Mouse (Mus musculus): ENCODE measurements around the gene Dlx2.
A peak's percentile ranks its signal among the peaks of the same experiment; 100 is the strongest.

Gene Dlx2

DNA sequence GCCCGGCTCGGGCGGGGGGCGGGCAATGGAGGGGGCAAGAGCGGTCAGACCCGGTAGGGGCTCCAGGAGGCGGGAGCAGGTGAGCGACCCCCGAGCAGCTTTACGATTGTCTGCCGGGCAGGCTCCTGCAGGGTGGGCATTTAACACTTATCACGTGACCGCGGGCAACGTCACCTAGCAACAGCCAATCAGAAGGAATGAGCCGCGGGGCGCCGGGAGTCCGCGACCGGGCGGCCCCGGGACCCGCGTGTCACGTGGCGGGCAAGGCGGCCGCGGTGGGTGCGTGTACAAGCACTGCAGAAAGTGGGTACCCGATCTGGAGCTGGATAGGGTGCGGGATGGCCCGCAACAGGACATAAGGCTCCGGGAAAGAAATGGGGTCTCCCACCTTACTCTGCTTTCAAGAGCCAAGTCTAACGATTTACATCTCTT is at the start of gene Dlx2:
TSS of gene Dlx2 (minus strand) at position 115 of the 432 bp plus-strand sequence.
- DNase-seq = peak; percentile 41

DNA sequence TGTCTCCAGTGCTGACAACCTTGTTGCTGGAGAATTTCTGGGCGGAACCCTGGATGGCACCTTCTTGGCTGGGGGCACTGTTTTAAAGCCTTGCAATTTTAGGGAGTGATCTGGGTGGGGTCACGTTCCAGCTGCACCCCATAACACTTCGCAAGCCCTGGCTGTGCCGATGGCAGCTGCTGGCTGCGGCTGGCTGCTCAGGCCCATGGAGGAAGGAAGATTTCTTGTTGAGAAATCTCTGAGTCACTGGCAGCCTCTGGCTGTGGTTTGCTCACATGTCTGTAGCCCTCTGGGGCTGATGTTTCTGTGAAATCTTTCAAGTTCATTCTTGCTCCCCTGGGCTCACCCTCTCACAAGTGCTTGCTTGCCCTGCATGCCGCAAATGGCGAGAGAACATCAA is 47.9 kb upstream of the Dlx2 start:
- DNase-seq = no peak

DNA sequence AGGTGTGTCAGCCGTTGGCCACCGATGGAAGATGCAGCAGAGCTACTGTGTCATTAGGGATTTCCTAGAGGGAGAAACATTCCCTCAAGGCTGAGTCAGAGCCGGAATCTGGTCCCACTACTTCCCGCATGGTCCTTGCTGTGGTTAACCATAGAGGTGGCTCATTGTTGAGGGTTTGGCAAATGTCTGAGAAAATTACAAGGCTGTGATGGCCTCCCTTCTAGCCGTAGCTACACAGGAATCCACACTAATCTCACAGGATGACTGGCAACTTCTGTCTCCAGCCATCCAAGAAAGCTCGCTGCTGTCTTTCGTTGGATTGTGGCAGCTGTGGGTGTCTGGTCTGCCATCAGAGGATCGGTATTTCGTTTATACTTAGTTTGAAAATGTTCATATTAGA is 42.6 kb upstream of the Dlx2 start:
- no peak for DNase-seq

DNA sequence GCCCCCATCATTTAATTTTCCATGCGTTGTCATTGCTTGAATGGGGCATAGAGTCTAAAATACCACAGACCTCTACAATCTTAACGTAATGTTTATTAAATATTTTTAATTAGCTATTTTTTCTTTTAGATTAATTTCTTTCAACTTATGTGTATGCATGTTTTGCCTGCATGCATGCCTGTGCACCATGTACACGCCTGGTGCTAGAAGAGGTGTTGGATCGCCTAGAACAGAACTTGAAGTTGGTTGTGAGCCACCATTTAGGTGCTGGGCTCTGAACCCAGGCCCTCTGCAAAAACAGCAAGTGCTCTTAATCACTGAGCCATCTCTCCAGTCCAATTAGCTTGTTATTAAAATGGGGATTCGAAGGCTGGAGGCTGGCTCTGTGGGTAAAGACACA is 34.9 kb upstream of the Dlx2 start:
- DNase-seq = no peak

DNA sequence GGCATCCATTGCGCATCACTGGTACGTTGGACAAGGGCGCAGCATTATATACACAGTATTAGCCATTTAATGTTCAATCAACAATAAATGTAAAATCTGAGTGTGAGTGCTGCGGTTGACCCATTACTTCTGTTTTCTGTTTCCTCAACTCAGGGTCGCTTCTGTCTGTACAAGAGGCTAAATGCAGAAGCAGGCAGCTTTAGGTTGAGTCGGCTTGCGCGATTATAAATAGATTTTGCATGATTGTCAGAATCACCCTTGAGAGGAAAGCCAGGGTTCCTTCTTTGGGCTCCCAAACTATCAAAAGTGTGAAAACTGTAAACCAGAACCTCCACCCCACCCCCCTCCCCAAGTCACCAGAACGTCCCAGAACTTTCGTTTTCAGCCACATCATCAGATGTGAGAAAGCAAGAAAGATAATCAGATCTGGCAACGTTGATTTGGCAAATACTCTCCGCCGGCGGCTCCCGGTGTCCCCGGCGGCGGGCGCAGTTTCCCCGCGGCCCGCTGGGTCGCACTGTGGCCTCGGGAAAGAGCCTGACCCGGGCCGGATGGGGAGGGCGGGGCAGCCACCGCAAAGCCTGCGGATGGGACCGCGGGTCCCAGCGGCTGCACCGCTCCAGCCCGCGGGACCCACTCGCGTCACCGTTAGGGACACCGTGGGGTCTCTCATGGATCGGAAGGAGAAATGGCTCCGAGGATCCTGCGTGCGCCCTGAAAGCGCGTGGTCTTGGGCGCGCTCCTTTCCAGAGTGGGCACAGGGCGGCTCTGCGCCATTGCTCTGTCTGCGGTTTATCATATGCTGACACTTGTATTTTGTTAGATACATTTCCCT is 34.3 kb upstream of the Dlx2 start:
- DNase-seq = peak; percentile 81

DNA sequence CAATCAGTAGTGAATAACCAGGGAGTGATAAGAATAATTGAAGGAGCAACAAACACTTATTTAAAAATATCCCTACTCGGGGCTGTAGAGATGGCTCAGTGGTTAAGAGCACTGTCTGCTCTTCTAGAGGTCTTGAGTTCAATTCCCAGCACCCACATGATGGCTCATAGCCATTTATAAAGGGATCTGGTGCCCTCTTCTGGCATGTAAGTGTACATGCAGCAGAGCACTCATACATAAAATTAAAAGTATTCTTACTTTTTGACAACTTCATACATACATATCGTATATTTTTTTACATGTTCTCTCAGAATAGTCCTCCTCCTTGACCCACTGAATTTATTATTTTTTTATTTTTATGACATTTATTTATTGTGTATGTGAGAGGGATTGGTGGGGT is 30.5 kb upstream of the Dlx2 start:
- no peak for DNase-seq

DNA sequence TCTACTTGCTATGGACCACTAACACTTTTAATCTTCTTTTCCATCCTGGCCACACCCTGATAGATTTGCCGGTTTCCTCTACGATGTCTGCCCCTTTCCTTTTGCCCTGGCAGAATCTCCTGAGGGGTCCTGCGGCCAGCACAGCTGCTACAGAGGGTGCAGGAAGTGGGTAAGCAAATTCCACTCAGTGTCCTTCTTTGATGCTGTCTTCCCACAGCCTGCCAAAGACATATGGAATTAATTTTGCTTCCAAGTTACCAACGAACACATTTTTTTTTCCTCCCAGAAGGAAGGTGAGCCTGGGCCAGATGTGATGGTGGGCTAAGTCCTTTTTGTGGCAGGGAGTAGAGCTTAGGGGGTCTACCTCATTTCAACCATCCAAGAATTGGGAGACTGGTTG is 27.2 kb upstream of the Dlx2 start:
- DNase-seq = no peak

DNA sequence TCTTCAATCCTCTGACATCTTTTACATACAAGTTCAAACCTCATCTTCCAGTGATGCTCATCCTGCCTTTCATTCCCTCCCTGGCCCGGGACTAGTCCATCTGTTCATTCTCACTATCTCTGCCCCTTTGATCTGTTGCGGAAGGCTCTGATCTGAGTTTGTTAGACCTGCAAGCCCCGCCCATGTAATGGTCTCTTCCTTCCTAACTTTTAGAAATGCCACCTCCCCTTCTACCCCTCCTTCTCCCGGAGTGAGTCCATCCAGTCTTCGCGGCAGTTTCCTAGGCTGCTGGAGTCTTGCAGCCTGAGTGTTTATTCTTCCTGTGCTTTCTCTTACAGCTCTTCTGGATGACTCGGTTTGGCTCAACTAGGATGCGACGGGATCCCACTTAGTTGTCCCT is 19.9 kb upstream of the Dlx2 start:
- DNase-seq = no peak

DNA sequence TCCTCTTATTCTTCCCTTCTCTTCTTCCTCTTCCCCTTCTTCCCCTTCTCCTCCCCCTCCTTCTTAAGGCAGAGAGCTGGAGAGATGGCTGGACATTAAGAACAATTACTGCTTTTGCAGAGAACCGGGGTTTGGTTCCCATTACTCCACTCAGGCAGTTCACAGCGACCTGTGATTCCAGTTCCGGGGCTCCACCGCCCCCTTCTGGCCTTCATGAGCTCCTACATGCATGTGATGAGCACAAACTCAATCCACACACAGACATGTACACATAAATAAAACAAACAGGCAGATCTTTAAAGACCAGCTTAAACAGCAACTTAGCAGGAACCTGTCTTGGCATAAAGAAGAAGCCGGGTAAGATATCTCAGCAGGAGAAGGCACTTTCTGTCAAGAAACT is 9.5 kb upstream of the Dlx2 start:
- DNase-seq = no peak

DNA sequence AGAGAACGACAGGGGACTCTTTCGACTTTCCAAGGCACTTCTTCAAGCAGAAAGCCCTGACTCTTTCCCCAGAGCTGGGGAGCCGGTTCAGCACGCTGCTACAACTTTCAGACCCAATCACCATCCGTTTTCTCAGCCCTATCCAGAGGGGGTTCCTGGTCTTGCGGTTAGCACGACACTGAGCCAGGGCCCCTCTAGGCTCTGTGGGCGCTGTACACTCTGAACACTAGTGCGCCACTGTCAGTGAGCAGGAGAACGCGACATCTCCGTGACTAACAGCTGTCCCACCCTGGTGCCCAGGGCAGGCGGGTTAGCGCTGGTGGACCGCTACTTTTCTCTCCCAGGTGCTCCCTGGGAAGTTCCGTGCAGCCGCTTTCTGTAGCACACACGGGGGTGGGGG is 5.2 kb upstream of the Dlx2 start:
- DNase-seq = no peak

DNA sequence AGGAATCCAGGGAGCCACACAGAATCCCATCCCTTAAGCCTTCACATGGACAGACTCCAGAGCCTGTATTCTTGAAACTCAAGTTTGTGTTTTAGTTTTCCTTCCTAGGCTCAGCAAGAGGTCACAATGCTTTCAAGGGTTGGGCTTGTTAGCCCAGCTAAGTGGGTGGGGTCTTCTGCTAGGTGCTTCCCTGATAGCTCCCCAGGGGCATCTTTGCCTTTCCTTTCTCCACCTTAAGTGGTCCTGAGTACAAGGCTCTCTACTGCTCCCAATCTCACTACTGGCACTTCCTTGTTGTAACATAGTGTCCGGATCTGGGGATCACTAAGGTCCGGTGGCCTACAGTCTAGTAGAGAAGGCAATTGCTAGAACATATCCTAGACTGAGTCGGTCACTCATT is 3.8 kb upstream of the Dlx2 start:
- DNase-seq = no peak

DNA sequence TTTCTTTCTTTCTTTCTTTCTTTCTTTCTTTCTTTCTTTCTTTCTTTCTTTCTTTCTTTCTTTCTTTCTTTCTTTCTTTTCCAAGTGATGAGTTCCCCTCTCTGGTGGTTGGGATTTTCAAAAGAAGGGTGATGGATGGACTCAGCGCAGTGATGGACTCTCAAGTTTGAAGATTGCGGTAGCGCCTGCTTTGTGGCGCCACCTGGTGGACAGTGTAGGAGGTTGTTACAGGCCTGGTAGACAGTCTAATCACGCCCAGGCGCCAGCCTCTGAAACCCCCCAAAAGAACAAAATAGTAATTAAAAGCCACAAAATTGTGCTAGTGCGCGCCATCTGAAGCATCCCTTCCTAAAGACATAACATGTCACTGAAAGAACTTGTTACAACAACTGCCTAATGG is 1.3 kb upstream of the Dlx2 start:
- DNase-seq = peak; percentile 87

DNA sequence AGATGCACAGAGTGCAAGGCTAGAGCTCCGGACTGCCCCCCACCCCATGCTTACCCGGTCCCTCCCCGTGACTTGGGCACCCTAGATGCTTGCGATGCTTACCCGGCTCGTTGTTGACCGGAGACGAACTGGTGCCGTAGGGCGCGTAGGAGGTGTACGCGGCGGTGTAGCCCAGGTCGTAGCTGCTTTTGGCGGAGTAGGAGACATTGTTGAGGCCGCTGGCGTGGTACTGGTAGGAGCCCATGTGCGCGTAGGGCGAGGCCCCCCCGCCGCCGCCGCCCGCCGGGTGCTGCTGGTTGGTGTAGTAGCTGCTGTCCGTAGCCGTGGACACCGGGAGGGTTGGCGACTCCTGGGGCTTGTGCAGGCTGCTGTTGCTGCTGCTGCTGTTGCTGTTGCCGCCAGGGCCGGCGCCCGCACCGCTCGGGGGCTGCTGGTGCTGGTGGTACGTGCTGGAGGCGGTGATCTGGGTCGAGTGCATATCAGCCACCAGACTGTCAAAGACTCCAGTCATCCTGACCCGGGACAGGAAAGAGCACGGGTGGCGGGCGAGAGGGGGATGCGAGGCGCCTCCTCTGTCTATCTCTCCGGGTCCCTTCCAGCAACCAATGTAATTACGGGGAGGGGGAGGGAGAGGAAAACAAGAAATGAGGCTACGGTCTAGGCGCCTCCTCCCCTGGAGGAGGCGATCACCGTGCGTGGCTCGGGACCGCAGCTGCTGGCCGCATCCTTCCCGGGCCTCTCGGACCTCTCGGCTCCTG is 493 bp downstream of the Dlx2 start:
- DNase-seq = peak; percentile 45

DNA sequence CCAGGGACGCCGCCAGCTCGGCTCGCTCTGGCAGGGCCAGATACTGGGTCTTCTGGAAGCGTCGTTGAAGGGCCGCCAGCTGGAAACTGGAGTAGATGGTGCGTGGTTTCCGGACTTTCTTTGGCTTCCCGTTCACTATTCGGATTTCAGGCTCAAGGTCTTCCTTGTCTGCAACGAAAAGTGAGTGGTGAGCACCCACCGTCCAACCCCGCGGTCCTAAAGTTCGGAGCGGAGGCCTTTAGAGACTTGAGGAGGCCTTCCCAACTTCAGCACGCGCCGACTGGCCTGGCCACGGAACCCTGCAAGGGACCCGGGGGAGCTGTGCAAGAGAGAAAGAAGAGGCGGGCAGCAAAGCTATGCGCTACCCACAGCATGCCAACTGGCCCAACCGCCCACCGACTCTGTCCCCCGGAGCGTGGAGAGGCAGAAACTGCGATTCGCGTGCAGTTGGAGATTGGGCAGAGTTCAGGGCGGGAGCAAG is 1.1 kb downstream of the Dlx2 start:
- peak; percentile 27 for DNase-seq

DNA sequence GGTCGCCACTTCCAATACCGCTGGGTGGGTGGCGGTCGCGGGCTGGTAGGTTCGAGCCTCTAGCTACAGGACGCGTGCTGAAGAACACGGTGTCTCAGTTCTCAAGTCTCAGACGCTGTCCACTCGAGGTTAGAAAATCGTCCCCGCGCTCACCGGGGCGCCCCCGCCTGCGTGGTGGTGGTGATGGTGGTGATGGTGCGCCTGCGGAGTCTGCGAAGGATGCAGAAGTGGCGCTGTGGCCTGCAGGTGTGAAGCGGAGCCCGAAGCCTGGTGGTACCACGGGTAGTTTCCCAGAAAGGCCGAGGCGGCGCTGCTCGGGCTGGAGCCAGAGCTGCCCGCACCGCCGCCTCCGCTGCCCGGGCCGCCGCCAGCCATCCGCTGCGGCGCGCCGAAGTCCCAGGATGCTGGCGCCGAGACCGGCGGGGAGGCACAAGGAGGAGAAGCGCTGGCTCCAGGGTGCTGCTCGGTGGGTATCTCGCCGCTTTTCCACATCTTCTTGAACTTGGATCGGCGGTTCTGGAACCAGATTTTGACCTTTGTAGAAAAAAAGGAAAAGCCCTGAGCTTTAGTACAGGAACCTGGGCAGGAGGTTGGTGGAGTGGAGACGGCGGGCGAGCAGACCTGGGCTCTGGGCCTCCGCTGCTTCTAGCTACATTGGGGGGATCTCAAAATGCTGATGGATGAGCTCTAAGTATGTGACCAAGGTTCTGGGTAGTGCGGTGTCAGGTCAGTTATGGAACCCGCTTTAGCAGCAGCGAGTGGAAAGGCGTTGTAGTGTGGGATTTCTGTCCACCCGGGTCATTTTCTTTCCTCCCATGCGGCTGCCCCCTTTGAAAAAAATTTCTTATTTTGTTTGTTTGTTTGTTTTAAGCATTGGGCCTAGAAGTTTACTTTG is 1.9 kb downstream of the Dlx2 start:
- DNase-seq = peak; percentile 51

DNA sequence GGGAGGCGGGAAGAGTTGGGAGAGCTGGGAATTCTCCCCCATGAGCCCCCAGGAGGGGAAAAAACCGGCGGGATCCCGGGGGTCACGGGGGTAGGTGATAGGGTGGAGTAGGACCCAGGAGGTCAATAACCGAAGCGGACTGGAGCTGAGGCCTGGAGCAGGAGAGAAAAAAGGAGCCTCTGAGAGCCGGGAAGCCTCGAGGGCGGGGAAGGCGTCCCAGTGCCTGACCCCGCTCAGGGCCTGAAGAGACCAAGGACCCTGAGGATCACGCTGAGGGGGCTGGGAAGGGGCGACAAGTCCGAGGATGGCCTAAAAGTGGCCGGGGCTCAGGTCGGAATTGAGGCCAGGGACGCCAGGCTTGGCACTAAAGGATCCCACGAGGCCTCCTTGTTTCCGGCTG is 2.6 kb downstream of the Dlx2 start:
- no peak for DNase-seq

DNA sequence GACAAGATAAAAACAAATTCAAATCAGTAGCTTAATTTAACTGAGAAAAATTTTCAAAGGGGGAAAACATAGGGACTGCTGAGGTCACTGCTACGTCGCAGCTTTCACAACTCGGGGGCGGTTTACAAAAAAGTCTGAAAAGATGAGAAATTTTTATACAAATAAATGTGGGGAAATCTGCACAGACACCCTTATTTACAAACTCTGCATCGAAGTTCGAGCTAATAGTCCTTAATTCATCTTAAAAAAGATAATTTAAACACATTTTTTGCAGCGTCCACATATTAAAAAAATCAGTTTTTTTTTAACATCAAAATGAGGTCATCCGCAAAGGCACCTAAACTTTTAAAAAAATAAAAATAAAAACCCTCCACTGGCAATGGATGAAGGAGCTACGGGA is 3.0 kb downstream of the Dlx2 start:
- no peak for DNase-seq

DNA sequence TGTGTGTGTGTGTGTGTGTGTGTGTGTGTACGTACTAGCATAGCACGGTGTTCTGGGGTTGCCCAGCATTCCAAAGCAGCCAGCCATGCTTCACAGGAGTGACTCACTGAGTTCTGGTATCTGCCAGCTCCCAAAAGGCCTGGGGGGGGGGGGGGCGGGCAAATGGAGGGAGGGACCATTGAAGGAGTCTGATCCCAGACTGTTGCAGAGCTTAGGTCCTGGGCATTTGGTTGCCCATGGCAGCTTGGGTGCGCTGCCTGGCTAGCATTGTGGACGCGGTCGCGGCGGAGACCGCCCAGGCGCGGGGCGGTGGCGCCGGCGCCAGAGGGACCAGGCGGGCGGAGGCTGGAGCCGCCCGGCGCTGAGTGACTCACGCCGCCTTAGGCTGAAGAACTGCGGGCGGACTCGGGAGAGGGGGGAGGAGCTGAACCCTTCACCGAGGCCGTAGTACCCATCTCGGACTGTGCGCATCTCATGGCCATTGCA is 3.7 kb downstream of the Dlx2 start:
- DNase-seq = peak; percentile 46

DNA sequence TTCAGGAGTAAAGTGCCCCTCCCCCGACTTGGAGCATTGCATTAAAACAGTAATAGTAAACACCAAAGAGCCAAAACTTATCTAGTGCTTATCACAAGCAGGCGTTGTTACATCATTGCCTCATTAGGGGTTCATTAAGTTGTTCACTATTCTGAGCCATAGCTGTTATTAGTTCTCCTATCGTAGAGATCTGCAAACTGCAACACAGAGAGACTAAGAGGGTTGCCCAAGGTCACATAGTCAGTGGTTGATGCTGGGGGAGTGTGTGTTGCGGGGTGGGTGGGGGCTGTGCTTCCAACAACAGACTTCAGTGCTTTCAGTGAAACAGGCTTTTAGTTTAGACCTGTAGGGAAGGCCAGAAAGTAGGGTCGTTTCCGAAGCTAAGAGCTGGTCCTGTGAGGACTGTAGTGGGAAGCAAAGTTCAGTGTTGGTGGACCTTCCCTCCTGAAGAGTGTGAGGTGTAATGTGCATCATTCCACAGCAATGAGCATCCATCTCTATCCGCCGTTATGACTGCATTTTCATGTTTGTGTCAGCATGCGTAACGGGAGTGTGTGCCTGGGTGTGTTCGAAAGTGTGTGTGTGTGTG is 4.2 kb downstream of the Dlx2 start:
- no peak for DNase-seq

DNA sequence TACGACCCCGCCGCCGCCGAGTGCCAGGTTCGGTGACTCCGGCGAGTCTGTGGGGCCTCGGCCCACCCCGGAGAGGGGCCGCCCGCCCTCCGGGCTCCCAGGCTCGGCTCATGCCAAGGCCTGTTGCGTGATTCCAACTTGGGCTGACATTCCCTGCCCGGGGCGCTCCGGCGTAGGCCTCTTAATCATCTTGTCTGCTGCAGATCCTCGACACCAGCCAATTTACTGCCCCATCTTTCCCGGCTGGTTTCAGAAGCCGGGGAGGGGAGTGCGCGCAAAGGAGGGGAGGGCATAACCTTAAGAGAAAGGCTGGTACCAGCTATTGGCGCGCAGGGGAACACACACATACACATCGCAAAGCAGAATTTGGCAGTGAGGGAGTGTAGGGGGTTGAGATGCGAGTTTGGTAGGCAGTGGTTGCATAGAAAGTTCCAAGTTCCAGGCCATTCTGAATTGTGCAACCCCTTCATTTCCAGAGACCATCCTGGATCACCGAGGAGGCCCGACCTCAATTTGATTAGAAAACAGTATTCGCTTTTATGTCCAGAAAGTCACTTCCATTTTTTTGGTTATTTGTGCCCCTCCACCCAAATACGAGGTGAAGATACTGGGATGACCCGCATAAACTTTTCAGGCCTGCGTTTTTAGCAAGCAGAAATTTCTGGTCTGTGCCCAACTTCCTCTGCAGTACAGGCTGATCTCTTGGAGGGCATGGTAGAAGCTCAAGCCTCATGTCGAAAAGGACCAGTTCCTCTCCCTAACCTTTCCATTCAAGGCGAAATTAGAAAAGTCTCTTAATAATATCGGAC is 4.9 kb downstream of the Dlx2 start:
- no peak for DNase-seq

DNA sequence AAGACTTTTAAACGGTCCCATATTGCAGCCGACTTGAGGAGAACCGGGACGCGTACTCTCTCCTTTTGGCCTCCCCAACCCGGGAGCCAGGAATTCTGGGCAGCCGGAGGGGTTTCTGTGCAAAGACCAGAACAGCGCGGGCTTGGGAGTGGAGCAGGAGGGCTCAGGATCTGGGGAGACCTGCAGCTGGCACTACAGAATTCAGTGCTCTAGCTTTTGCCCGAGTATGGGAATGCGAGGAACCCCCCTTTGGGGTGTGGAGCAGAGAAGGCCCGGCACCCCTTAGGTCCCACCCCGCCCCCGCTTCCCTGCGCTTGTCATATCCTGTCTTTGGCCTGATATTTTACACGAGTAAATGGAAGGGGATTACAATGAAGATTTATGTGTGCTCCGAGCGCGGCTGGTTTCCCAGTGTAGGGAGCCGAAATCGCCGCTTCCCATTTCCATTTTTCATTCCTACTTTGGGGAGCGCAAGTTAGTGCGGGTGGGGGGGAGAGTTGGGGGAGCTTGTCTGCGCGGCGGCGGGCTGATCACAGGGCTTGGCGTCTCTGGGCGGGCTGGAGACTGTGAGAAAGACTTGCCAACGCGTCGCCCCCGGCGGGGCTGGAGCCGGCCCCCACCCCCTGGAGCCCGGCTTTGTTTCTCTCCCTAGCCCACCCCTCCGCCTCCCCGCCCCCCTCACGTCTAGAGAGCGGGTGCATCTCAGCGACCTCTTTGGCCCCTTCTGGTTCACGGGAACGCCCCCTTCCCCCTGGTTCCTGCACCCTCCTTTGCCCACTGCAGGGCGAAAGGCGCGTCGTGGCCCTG is 5.7 kb downstream of the Dlx2 start:
- DNase-seq = peak; percentile 48

All from kidney, postnatal 10 days (tissue).